Mouse (Mus musculus) heart, adult 2 months (tissue): ENCODE measurements around the gene Fads2. TPM values are rescaled to one million over a fixed set of nuclear protein-coding genes. Genes with fewer than 3 reads are reported as not detected.

Source experiments
- DNase-seq, 2 experiments: peaks; one replicate each; pipeline ENCODE4 v3.0.0; 2021
- H3K27ac ChIP-seq: fragments of 200-600 bp; 2 replicates; pipeline ENCODE4 v1.8.1; 2022
- H3K27me3 ChIP-seq: fragments of 200-500 bp; 2 replicates; pipeline ENCODE4 v1.6.1; 2012; ENCODE audit warnings: mild to moderate bottlenecking, low read length, inconsistent platforms, mixed read lengths; ENCODE audit not compliant: control insufficient read depth, insufficient read depth
- H3K36me3 ChIP-seq: fragments of 200-500 bp; 2 replicates; pipeline ENCODE4 v1.6.1; 2012; ENCODE audit warnings: low read length, inconsistent platforms; ENCODE audit not compliant: control insufficient read depth, insufficient read depth
- H3K4me1 ChIP-seq: fragments of 200-500 bp; 2 replicates; pipeline ENCODE4 v1.6.1; 2011; ENCODE audit warnings: low read length; ENCODE audit not compliant: control insufficient read depth, insufficient read depth
- H3K4me3 ChIP-seq: fragments of 200-600 bp; 2 replicates; pipeline ENCODE4 v1.8.1; 2022
- H3K79me2 ChIP-seq: fragments of 200-500 bp; replicated peaks from 2 replicates; pipeline ENCODE4 v1.6.1; 2012; ENCODE audit warnings: mild to moderate bottlenecking, inconsistent platforms, low read length, moderate library complexity, mixed read lengths; ENCODE audit not compliant: control insufficient read depth, insufficient read depth
- H3K9ac ChIP-seq: fragments of 200-500 bp; 2 replicates; pipeline ENCODE4 v1.6.1; 2012; ENCODE audit warnings: low read depth, mild to moderate bottlenecking, control low read depth, inconsistent platforms, low read length, mixed read lengths
- CTCF ChIP-seq: fragments of 200-600 bp; IDR thresholded peaks from 2 replicates; pipeline ENCODE4 v1.8.1; 2022; ENCODE audit warnings: antibody characterized with exemption, mild to moderate bottlenecking, moderate library complexity
- EP300 ChIP-seq: fragments of 200-500 bp; IDR thresholded peaks from 2 replicates; pipeline ENCODE4 v1.6.1; 2011; ENCODE audit warnings: low read depth, low read length, control low read depth; ENCODE audit not compliant: insufficient read depth
- POLR2A ChIP-seq: fragments of 200-500 bp; IDR thresholded peaks from 2 replicates; pipeline ENCODE4 v1.6.1; 2011; ENCODE audit warnings: mild to moderate bottlenecking, low read depth, low read length, control low read depth; ENCODE audit not compliant: insufficient read depth
- WGBS: fragments of 180-500 bp; shearing (Covaris S2); methylation state at CpG from one replicate; pipeline ENCODE4 v1.1.7; 2018; 5-methylcytosine and 5-hydroxymethylcytosine counted together
- intact Hi-C: fragments of 180-260 bp; cut with DNase I; formaldehyde crosslinking; loops from one replicate; pipeline ENCODE4 v1.15.1; 2025
- polyA plus RNA-seq: library from polyadenylated mRNA; depleted of rRNA; stranded (reverse); fragments of >200 nt; gene quantifications from 2 replicates; pipeline ENCODE4 v1.2.3, GENCODE M21; 2012; rRNA removed
- total RNA-seq, 2 experiments: library from RNA; stranded (reverse); gene quantifications; 2 replicates each; pipeline ENCODE4 v1.2.3; 2021

The Fads2 gene
- total and polyA plus RNA-seq, 3 experiments: 5.3 to 13.3 (median 6.3) TPM

DNA sequence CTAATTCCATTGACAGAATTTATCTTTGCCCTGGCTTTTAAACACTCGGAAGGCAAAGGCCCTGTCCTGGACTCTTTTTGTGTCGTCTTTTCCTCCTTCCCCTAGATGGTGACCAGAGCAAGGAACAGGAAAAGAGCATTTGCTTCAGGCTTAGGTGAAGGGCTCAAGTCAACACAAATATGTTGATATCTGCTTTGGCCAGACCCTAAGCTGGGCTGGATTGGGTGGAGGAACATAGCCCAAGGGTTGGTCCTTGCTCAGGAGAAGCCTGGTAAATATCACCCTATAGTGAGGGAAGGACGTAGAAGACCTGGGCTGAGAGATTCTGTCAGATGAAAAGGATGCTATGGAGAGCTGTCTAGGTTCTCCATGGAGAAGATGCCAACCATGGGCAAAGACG lies 85.4 kb downstream of the Fads2 start:
- H3K36me3 ChIP-seq: no peaks in the 10 kb centered on the region
- no peak overlapping the region for H3K9ac ChIP-seq
- WGBS: 86% methylated on average over 4 of the region's 4 CpGs
- intact Hi-C loops: no loop called here
- no peaks in the 10 kb centered on the region for H3K79me2 ChIP-seq
- no peak overlapping the region for H3K27ac ChIP-seq
- no peak overlapping the region for H3K4me3 ChIP-seq
- H3K27me3 ChIP-seq: no peaks in the 10 kb centered on the region
- H3K4me1 ChIP-seq: peaks cover 12% of the 10 kb centered on the region
- TF ChIP-seq CTCF (no peak), EP300 (no peak), POLR2A (no peak)
- DNase-seq: no peak

- no peak overlapping the region for H3K9ac ChIP-seq
- H3K4me3 ChIP-seq: no peak overlapping the region
- DNase-seq: no peak
- no peaks in the 10 kb centered on the region for H3K27me3 ChIP-seq
- no peaks in the 10 kb centered on the region for H3K79me2 ChIP-seq
- 79% methylated on average over 4 of the region's 4 CpGs for WGBS
- H3K36me3 ChIP-seq: no peaks in the 10 kb centered on the region
- no peak overlapping the region for H3K27ac ChIP-seq
- TF ChIP-seq CTCF (no peak), POLR2A (no peak), EP300 (no peak)
- H3K4me1 ChIP-seq: peaks cover 12% of the 10 kb centered on the region
- intact Hi-C loops: no loop called here
These were observed 86.1 kb downstream of the Fads2 start for GRCm38 (mm10) chr19:10015442-10015841.

GRCm38 (mm10) chr19:10014824-10015223 lies 86.7 kb downstream of the Fads2 start:
- no peak for TF ChIP-seq EP300
- no peak for TF ChIP-seq POLR2A
- no peak for TF ChIP-seq CTCF
- Histone ChIP-seq H3K4me1 (peaks cover 11% of the 10 kb centered on the region), H3K27me3 (no peaks in the 10 kb centered on the region), H3K36me3 (no peaks in the 10 kb centered on the region), H3K4me3 (no peak overlapping the region), H3K27ac (peak overlapping the region; percentile 48), H3K79me2 (no peaks in the 10 kb centered on the region), H3K9ac (no peak overlapping the region)
- DNase-seq: no peak
- intact Hi-C loops: no loop called here
- WGBS: 85% methylated on average over 13 of the region's 13 CpGs

GRCm38 (mm10) chr19:10013913-10014312 lies 87.6 kb downstream of the Fads2 start:
- Histone ChIP-seq H3K27me3 (no peaks in the 10 kb centered on the region), H3K36me3 (no peaks in the 10 kb centered on the region), H3K4me1 (peaks cover 11% of the 10 kb centered on the region), H3K79me2 (no peaks in the 10 kb centered on the region), H3K4me3 (no peak overlapping the region), H3K27ac (peak overlapping the region; percentile 48), H3K9ac (no peak overlapping the region)
- intact Hi-C loops: no loop called here
- peak; percentile 65 to 76 for DNase-seq
- WGBS: 37% methylated on average over 5 of the region's 5 CpGs
- TF ChIP-seq POLR2A (no peak), CTCF (no peak), EP300 (peak; percentile 82)

DNA sequence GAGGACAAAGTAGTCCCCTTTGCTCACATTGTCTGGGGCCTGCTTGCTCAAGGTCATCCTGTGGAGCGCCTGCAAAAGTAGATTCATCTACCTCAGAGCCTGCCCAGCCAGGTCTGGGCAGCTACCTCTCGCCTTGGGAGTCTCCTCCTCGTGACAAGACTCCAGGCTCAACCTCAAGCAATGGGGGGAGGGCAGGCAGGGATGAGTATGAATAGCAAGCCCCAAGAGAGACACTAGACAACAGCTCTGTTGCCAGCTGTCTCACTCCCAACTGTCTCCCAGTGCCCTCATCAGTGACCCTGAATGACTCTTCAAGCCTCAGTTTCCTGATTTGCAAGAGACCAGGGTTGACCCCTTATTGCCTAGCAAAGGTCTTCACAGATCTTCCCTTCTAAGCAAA lies 88.2 kb downstream of the Fads2 start:
- Histone ChIP-seq H3K27me3 (no peaks in the 10 kb centered on the region), H3K27ac (peak overlapping the region; percentile 65), H3K9ac (no peak overlapping the region), H3K4me3 (no peak overlapping the region), H3K4me1 (peaks cover 8% of the 10 kb centered on the region), H3K36me3 (no peaks in the 10 kb centered on the region), H3K79me2 (no peaks in the 10 kb centered on the region)
- WGBS: 50% methylated on average over 3 of the region's 3 CpGs
- TF ChIP-seq EP300 (no peak), CTCF (no peak), POLR2A (no peak)
- intact Hi-C loops: no loop called here
- DNase-seq: no peak

- H3K9ac ChIP-seq: no peak overlapping the region
- TF ChIP-seq CTCF (no peak), POLR2A (no peak), EP300 (0 out of 2 replicates have a peak, but pooled peaks have one; percentile 19)
- peak; percentile 78 to 86 for DNase-seq
- no peaks in the 10 kb centered on the region for H3K36me3 ChIP-seq
- peaks cover 8% of the 10 kb centered on the region for H3K4me1 ChIP-seq
- H3K79me2 ChIP-seq: no peaks in the 10 kb centered on the region
- 25% methylated on average over 6 of the region's 6 CpGs for WGBS
- H3K27ac ChIP-seq: peak overlapping the region; percentile 65
- H3K27me3 ChIP-seq: no peaks in the 10 kb centered on the region
- no peak overlapping the region for H3K4me3 ChIP-seq
- intact Hi-C loops: no loop called here
These were observed 88.7 kb downstream of the Fads2 start for GRCm38 (mm10) chr19:10012827-10013278.

Other genes starting within 250 kb of the Fads2 start
- 1 to 10 TPM; 2.6 to 5.5 TPM for gene Incenp, start 202.2 kb downstream of the Fads2 start, total RNA-seq
- 2.9 and 4.5 TPM in 2 replicates for gene Incenp, start 202.2 kb downstream of the Fads2 start, polyA plus RNA-seq
- gene Fth1, start 121.1 kb downstream of the Fads2 start, total RNA-seq: 1,000 to 10,000 TPM; 2,956 to 3,430 TPM
- 2,611 and 2,797 TPM in 2 replicates for gene Fth1, start 121.1 kb downstream of the Fads2 start, polyA plus RNA-seq
- gene Best1, start 100.1 kb downstream of the Fads2 start, total RNA-seq: under 1 TPM; 0.10 to 0.11 TPM
- gene Best1, start 100.1 kb downstream of the Fads2 start, polyA plus RNA-seq: 0.45 and 0.47 TPM in 2 replicates
- gene Rab3il1, start 100.1 kb downstream of the Fads2 start, total RNA-seq: 1 to 10 TPM; 5.9 to 6.5 TPM
- gene Rab3il1, start 100.1 kb downstream of the Fads2 start, polyA plus RNA-seq: 11.1 and 14.2 TPM in 2 replicates
- gene Fads3, start 60.2 kb downstream of the Fads2 start, total RNA-seq: 10 to 100 TPM; 29.7 to 33.7 TPM
- 104 and 135 TPM in 2 replicates for gene Fads3, start 60.2 kb downstream of the Fads2 start, polyA plus RNA-seq
- gene Fads1, start 81.1 kb upstream of the Fads2 start, total RNA-seq: 10 to 100 TPM; 24.2 to 25.3 TPM
- gene Fads1, start 81.1 kb upstream of the Fads2 start, polyA plus RNA-seq: 14.6 and 16.2 TPM in 2 replicates
- 100 to 1,000 TPM; 154 to 181 TPM for gene Tmem258, start 102.3 kb upstream of the Fads2 start, total RNA-seq
- gene Tmem258, start 102.3 kb upstream of the Fads2 start, polyA plus RNA-seq: 200 and 205 TPM in 2 replicates
- gene Fen1, start 102.4 kb upstream of the Fads2 start, total RNA-seq: 1 to 10 TPM; 3.7 to 4.5 TPM
- 2.9 and 3.8 TPM in 2 replicates for gene Fen1, start 102.4 kb upstream of the Fads2 start, polyA plus RNA-seq
- gene Myrf, start 139.0 kb upstream of the Fads2 start, total RNA-seq: 1 to 10 TPM; 3.9 to 4.7 TPM
- gene Myrf, start 139.0 kb upstream of the Fads2 start, polyA plus RNA-seq: 6.0 and 6.5 TPM in 2 replicates
- 1 to 10 TPM; 2.5 to 3.3 TPM for gene Dagla, start 203.1 kb upstream of the Fads2 start, total RNA-seq
- 4.8 and 5.7 TPM in 2 replicates for gene Dagla, start 203.1 kb upstream of the Fads2 start, polyA plus RNA-seq